Mouse (Mus musculus): Measurements from ENCODE around the gene Nenf. TPM values are rescaled to one million over a fixed set of nuclear protein-coding genes. Genes with fewer than 3 reads are reported as not detected.

The Nenf gene
- polyA plus RNA-seq, 1 experiment from 2014 or later: 25.5 TPM

GRCm38 (mm10) chr1:191283110-191284040, 34.6 kb downstream of the Nenf start:
- H3K9ac ChIP-seq (ENCODE audit: low read depth, low read length): no peak overlapping the region; the same call in 1 of the 2 replicates
- no peak overlapping the region for H3K4me3 ChIP-seq (ENCODE audit: low read depth, low read length)
- H3K9me3 ChIP-seq (replicated peaks; ENCODE audit: control insufficient read depth, low read length): no peaks in the 10 kb centered on the region
- no peak overlapping the region for H3K4me2 ChIP-seq (ENCODE audit: low read depth, low read length)
- ATAC-seq (ENCODE audit: low read depth): peak; percentile 69
- H3K4me1 ChIP-seq (ENCODE audit: control insufficient read depth, low read depth, low read length): peaks cover 1% of the 10 kb centered on the region
- 56% methylated on average over 13 of the region's 13 CpGs for WGBS (ENCODE audit: insufficient replicate concordance)
- no peak overlapping the region for H3K27ac ChIP-seq (ENCODE audit: low read length)
- H3K27me3 ChIP-seq (ENCODE audit: control insufficient read depth, insufficient read depth, low read depth, low read length): no peaks in the 10 kb centered on the region
- H3K36me3 ChIP-seq (ENCODE audit: control insufficient read depth, insufficient read depth): no peaks in the 10 kb centered on the region

GRCm38 (mm10) chr1:191282319-191282718, 35.7 kb downstream of the Nenf start:
- no peaks in the 10 kb centered on the region for H3K27me3 ChIP-seq (ENCODE audit: control insufficient read depth, insufficient read depth, low read depth, low read length)
- H3K4me1 ChIP-seq (ENCODE audit: control insufficient read depth, low read depth, low read length): peaks cover 6% of the 10 kb centered on the region
- no peak for ATAC-seq (ENCODE audit: low read depth)
- H3K4me2 ChIP-seq (ENCODE audit: low read depth, low read length): no peak overlapping the region
- 69% methylated on average over 1 of the region's 1 CpGs for WGBS (ENCODE audit: insufficient replicate concordance)
- H3K9ac ChIP-seq (ENCODE audit: low read depth, low read length): no peak overlapping the region
- no peaks in the 10 kb centered on the region for H3K9me3 ChIP-seq (replicated peaks; ENCODE audit: control insufficient read depth, low read length)
- no peak overlapping the region for H3K4me3 ChIP-seq (ENCODE audit: low read depth, low read length)
- no peaks in the 10 kb centered on the region for H3K36me3 ChIP-seq (ENCODE audit: control insufficient read depth, insufficient read depth)
- no peak overlapping the region for H3K27ac ChIP-seq (ENCODE audit: low read length)

GRCm38 (mm10) chr1:191281171-191281570, 36.8 kb downstream of the Nenf start:
- Histone ChIP-seq H3K9me3 (replicated peaks; ENCODE audit: control insufficient read depth, low read length) (no peaks in the 10 kb centered on the region), H3K27me3 (ENCODE audit: control insufficient read depth, insufficient read depth, low read depth, low read length) (no peaks in the 10 kb centered on the region), H3K4me1 (ENCODE audit: control insufficient read depth, low read depth, low read length) (peaks cover 6% of the 10 kb centered on the region), H3K36me3 (ENCODE audit: control insufficient read depth, insufficient read depth) (no peaks in the 10 kb centered on the region), H3K27ac (ENCODE audit: low read length) (no peak overlapping the region), H3K9ac (ENCODE audit: low read depth, low read length) (no peak overlapping the region), H3K4me2 (ENCODE audit: low read depth, low read length) (no peak overlapping the region), H3K4me3 (ENCODE audit: low read depth, low read length) (no peak overlapping the region)
- no peak for ATAC-seq (ENCODE audit: low read depth)
- WGBS (ENCODE audit: insufficient replicate concordance): 26% methylated on average over 7 of the region's 7 CpGs

GRCm38 (mm10) chr1:191278324-191278723, 39.7 kb downstream of the Nenf start:
- 56% methylated on average over 4 of the region's 4 CpGs for WGBS (ENCODE audit: insufficient replicate concordance)
- no peaks in the 10 kb centered on the region for H3K27me3 ChIP-seq (ENCODE audit: control insufficient read depth, insufficient read depth, low read depth, low read length)
- no peaks in the 10 kb centered on the region for H3K36me3 ChIP-seq (ENCODE audit: control insufficient read depth, insufficient read depth)
- ATAC-seq (ENCODE audit: low read depth): no peak
- no peak overlapping the region for H3K27ac ChIP-seq (ENCODE audit: low read length)
- peaks cover 9% of the 10 kb centered on the region for H3K4me1 ChIP-seq (ENCODE audit: control insufficient read depth, low read depth, low read length)
- H3K9me3 ChIP-seq (replicated peaks; ENCODE audit: control insufficient read depth, low read length): no peaks in the 10 kb centered on the region
- no peak overlapping the region for H3K4me3 ChIP-seq (ENCODE audit: low read depth, low read length)
- no peak overlapping the region for H3K9ac ChIP-seq (ENCODE audit: low read depth, low read length)
- H3K4me2 ChIP-seq (ENCODE audit: low read depth, low read length): no peak overlapping the region

GRCm38 (mm10) chr1:191277549-191278059, 40.4 kb downstream of the Nenf start:
- Histone ChIP-seq H3K4me2 (ENCODE audit: low read depth, low read length) (peak overlapping the region; percentile 10; the same call in 1 of the 2 replicates), H3K4me3 (ENCODE audit: low read depth, low read length) (no peak overlapping the region), H3K4me1 (ENCODE audit: control insufficient read depth, low read depth, low read length) (peaks cover 9% of the 10 kb centered on the region), H3K27ac (ENCODE audit: low read length) (peak overlapping the region; percentile 67), H3K9ac (ENCODE audit: low read depth, low read length) (no peak overlapping the region), H3K36me3 (ENCODE audit: control insufficient read depth, insufficient read depth) (no peaks in the 10 kb centered on the region), H3K27me3 (ENCODE audit: control insufficient read depth, insufficient read depth, low read depth, low read length) (no peaks in the 10 kb centered on the region), H3K9me3 (replicated peaks; ENCODE audit: control insufficient read depth, low read length) (no peaks in the 10 kb centered on the region)
- peak; percentile 82 for ATAC-seq (ENCODE audit: low read depth)
- WGBS (ENCODE audit: insufficient replicate concordance): 55% methylated on average over 14 of the region's 14 CpGs

GRCm38 (mm10) chr1:191276181-191276580, 41.8 kb downstream of the Nenf start:
- WGBS (ENCODE audit: insufficient replicate concordance): 72% methylated on average over 7 of the region's 7 CpGs
- Histone ChIP-seq H3K9me3 (replicated peaks; ENCODE audit: control insufficient read depth, low read length) (no peaks in the 10 kb centered on the region), H3K4me3 (ENCODE audit: low read depth, low read length) (no peak overlapping the region), H3K4me2 (ENCODE audit: low read depth, low read length) (no peak overlapping the region), H3K4me1 (ENCODE audit: control insufficient read depth, low read depth, low read length) (peaks cover 9% of the 10 kb centered on the region), H3K36me3 (ENCODE audit: control insufficient read depth, insufficient read depth) (no peaks in the 10 kb centered on the region), H3K9ac (ENCODE audit: low read depth, low read length) (no peak overlapping the region), H3K27me3 (ENCODE audit: control insufficient read depth, insufficient read depth, low read depth, low read length) (no peaks in the 10 kb centered on the region), H3K27ac (ENCODE audit: low read length) (no peak overlapping the region)
- no peak; the same call in 1 of the 2 replicates for ATAC-seq (ENCODE audit: low read depth)

GRCm38 (mm10) chr1:191275527-191275926, 42.5 kb downstream of the Nenf start:
- Histone ChIP-seq H3K36me3 (ENCODE audit: control insufficient read depth, insufficient read depth) (no peaks in the 10 kb centered on the region), H3K27me3 (ENCODE audit: control insufficient read depth, insufficient read depth, low read depth, low read length) (no peaks in the 10 kb centered on the region), H3K4me2 (ENCODE audit: low read depth, low read length) (no peak overlapping the region), H3K27ac (ENCODE audit: low read length) (no peak overlapping the region), H3K4me3 (ENCODE audit: low read depth, low read length) (no peak overlapping the region), H3K4me1 (ENCODE audit: control insufficient read depth, low read depth, low read length) (peaks cover 9% of the 10 kb centered on the region), H3K9me3 (replicated peaks; ENCODE audit: control insufficient read depth, low read length) (no peaks in the 10 kb centered on the region), H3K9ac (ENCODE audit: low read depth, low read length) (no peak overlapping the region)
- ATAC-seq (ENCODE audit: low read depth): peak; percentile 8; the same call in 1 of the 2 replicates
- WGBS (ENCODE audit: insufficient replicate concordance): 4% methylated on average over 12 of the region's 12 CpGs

- H3K4me2 ChIP-seq (ENCODE audit: low read depth, low read length): no peak overlapping the region
- H3K36me3 ChIP-seq (ENCODE audit: control insufficient read depth, insufficient read depth): no peaks in the 10 kb centered on the region
- no peak overlapping the region for H3K27ac ChIP-seq (ENCODE audit: low read length)
- H3K27me3 ChIP-seq (ENCODE audit: control insufficient read depth, insufficient read depth, low read depth, low read length): no peaks in the 10 kb centered on the region
- H3K9ac ChIP-seq (ENCODE audit: low read depth, low read length): no peak overlapping the region
- 42% methylated on average over 3 of the region's 3 CpGs for WGBS (ENCODE audit: insufficient replicate concordance)
- peaks cover 3% of the 10 kb centered on the region for H3K4me1 ChIP-seq (ENCODE audit: control insufficient read depth, low read depth, low read length)
- H3K4me3 ChIP-seq (ENCODE audit: low read depth, low read length): no peak overlapping the region
- H3K9me3 ChIP-seq (replicated peaks; ENCODE audit: control insufficient read depth, low read length): no peaks in the 10 kb centered on the region
- ATAC-seq (ENCODE audit: low read depth): no peak
Measured at GRCm38 (mm10) chr1:191272660-191273059, 45.3 kb downstream of the Nenf start.

GRCm38 (mm10) chr1:191269648-191269952, 48.4 kb downstream of the Nenf start:
- peaks cover 2% of the 10 kb centered on the region; the same call in 1 of the 2 replicates for H3K4me1 ChIP-seq (ENCODE audit: control insufficient read depth, low read depth, low read length)
- H3K27ac ChIP-seq (ENCODE audit: low read length): no peak overlapping the region; the same call in 1 of the 2 replicates
- WGBS (ENCODE audit: insufficient replicate concordance): 8% methylated on average over 8 of the region's 8 CpGs
- H3K36me3 ChIP-seq (ENCODE audit: control insufficient read depth, insufficient read depth): no peaks in the 10 kb centered on the region
- no peaks in the 10 kb centered on the region for H3K9me3 ChIP-seq (replicated peaks; ENCODE audit: control insufficient read depth, low read length)
- H3K9ac ChIP-seq (ENCODE audit: low read depth, low read length): no peak overlapping the region
- H3K27me3 ChIP-seq (ENCODE audit: control insufficient read depth, insufficient read depth, low read depth, low read length): no peaks in the 10 kb centered on the region
- ATAC-seq (ENCODE audit: low read depth): peak; percentile 51
- H3K4me2 ChIP-seq (ENCODE audit: low read depth, low read length): no peak overlapping the region
- H3K4me3 ChIP-seq (ENCODE audit: low read depth, low read length): no peak overlapping the region

Measured in liver, embryonic 16.5 days (tissue).